Mouse (Mus musculus) adrenal gland, adult 2 months (tissue): ENCODE measurements around the gene Gpr161. TPM values are rescaled to one million over a fixed set of nuclear protein-coding genes. Genes with fewer than 3 reads are reported as not detected.

ENCODE experiments used
- polyA plus RNA-seq: library from polyadenylated mRNA; depleted of rRNA; stranded (reverse); fragments of >200 nt; gene quantifications from 2 replicates; pipeline ENCODE4 v1.2.3, GENCODE M21; 2012; rRNA removed
- total RNA-seq, 2 experiments: library from RNA; stranded (reverse); gene quantifications; 2 replicates each; pipeline ENCODE4 v1.2.3; 2021

The Gpr161 gene
- total and polyA plus RNA-seq, 3 experiments, result 0.58 to 1.1 (median 0.75) TPM

Other genes starting within 250 kb of the Gpr161 start
- not detected for gene Tbx19, start 135.0 kb upstream of the Gpr161 start, total RNA-seq
- not detected in 2 replicates for gene Tbx19, start 135.0 kb upstream of the Gpr161 start, polyA plus RNA-seq
- gene Sft2d2, start 101.4 kb upstream of the Gpr161 start, total RNA-seq, result 10 to 100 TPM; 28.4 to 31.2 TPM
- 22.4 and 29.7 TPM in 2 replicates for gene Sft2d2, start 101.4 kb upstream of the Gpr161 start, polyA plus RNA-seq
- 10 to 100 TPM; 45.0 to 46.3 TPM for gene Tiprl, start 58.8 kb upstream of the Gpr161 start, total RNA-seq
- gene Tiprl, start 58.8 kb upstream of the Gpr161 start, polyA plus RNA-seq, result 32.6 and 44.9 TPM in 2 replicates
- 10 to 100 TPM; 31.7 to 34.3 TPM for gene Dcaf6, start 164.7 kb downstream of the Gpr161 start, total RNA-seq
- 23.2 and 27.9 TPM in 2 replicates for gene Dcaf6, start 164.7 kb downstream of the Gpr161 start, polyA plus RNA-seq
- gene Mpc2, start 164.8 kb downstream of the Gpr161 start, total RNA-seq, result 100 to 1,000 TPM; 166 to 287 TPM
- 194 and 215 TPM in 2 replicates for gene Mpc2, start 164.8 kb downstream of the Gpr161 start, polyA plus RNA-seq
- gene Adcy10, start 189.4 kb downstream of the Gpr161 start, total RNA-seq, result 1 to 10 TPM in 1 of 2 experiments, under 1 TPM in 1; 0.45 to 1.8 TPM
- gene Adcy10, start 189.4 kb downstream of the Gpr161 start, polyA plus RNA-seq, result 0.19 and 0.36 TPM in 2 replicates